Mouse (Mus musculus) stomach, embryonic 15.5 days (tissue): ENCODE measurements at regions not wholly inside any gene's neighbourhood (a gene's known extent, or its start where the extent isn't known, plus 50 kb on each side); places are given as distances from the start of the nearest gene placed in this dataset.
A peak's percentile ranks its signal among the peaks of the same experiment; 100 is the strongest.
"Not testable (repeated sequence)": the region's sequence is repeated elsewhere in the genome, so short reads cannot be mapped to it uniquely, and the experiment has no call there.

Source experiments
- ATAC-seq: fragments of 200-750 bp; cut with Nextera tagmentation; 2 replicates; pipeline ENCODE4 v1.8.0; 2017; ENCODE audit warnings: low read depth, moderate number of reproducible peaks, moderate TSS enrichment; ENCODE audit not compliant: insufficient read depth, low FRiP score
- H3K27ac ChIP-seq: fragments of 300-500 bp; sonication (generic); 2 replicates; pipeline ENCODE4 v1.5.1; 2015; ENCODE audit warnings: mild to moderate bottlenecking, inconsistent platforms
- H3K27me3 ChIP-seq: fragments of 300-500 bp; sonication (generic); replicated peaks from 2 replicates; pipeline ENCODE4 v1.6.1; 2015; ENCODE audit warnings: inconsistent platforms
- H3K36me3 ChIP-seq: fragments of 300-500 bp; sonication (generic); 2 replicates; pipeline ENCODE4 v1.6.1; 2015; ENCODE audit warnings: inconsistent platforms
- H3K4me1 ChIP-seq: fragments of 300-500 bp; sonication (generic); 2 replicates; pipeline ENCODE4 v1.6.1; 2015; ENCODE audit warnings: inconsistent platforms
- H3K4me2 ChIP-seq: fragments of 300-500 bp; sonication (generic); 2 replicates; pipeline ENCODE4 v1.6.1; 2015; ENCODE audit warnings: mild to moderate bottlenecking, inconsistent platforms
- H3K4me3 ChIP-seq: fragments of 300-500 bp; sonication (generic); replicated peaks from 2 replicates; pipeline ENCODE4 v1.5.1; 2015; ENCODE audit warnings: inconsistent platforms
- H3K9ac ChIP-seq: fragments of 300-500 bp; sonication (generic); 2 replicates; pipeline ENCODE4 v1.6.1; 2015; ENCODE audit warnings: inconsistent platforms
- H3K9me3 ChIP-seq: fragments of 300-500 bp; sonication (generic); 2 replicates; pipeline ENCODE4 v1.6.1; 2016; ENCODE audit warnings: inconsistent platforms
- WGBS: fragments of 180-500 bp; shearing (Covaris S2); methylation state at CpG from one replicate; pipeline ENCODE4 v1.1.7; 2015; 5-methylcytosine and 5-hydroxymethylcytosine counted together

DNA sequence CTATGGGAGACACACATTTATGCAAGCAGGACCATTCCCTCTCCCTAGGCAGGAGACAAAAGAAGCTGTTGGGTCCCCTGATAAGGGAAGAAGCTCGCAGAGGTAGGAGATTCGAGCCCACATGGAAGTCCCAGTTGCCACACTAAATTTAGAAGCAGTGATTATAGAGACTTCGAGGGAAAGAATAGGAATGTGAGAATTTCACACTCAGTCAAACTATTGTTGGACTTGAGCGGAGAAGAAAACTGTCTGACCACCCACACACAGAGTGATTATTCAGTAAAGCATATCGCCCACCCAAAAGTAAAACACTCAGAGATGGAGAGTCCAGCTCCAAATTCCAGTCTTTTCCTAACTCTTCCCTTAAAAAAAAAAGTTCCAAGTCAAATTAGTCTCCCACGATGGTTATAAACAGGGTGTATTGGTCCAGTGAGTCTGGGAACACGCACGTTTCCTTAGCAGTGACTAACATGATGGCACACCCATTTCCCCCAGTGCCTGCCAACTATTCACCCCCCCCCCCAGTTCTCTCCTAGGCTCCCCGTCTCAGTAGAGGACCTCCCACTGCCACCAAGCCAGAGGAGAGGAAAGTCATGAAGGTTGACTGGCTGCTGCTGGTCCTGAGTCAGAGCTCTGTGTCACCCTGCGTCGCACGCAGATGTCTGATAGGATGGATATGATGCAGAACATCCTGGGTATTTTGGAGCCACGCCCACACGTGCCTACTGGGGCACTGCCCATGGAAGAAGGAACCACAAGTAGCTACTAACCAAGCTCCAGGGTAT, 120.1 kb downstream of the Tcp10c start:
- no peak for ATAC-seq
- no peak overlapping the region for H3K4me3 ChIP-seq
- H3K27ac ChIP-seq: no peak overlapping the region
- no peaks in the 10 kb centered on the region for H3K36me3 ChIP-seq
- no peak overlapping the region for H3K4me2 ChIP-seq
- no peak overlapping the region for H3K9ac ChIP-seq
- H3K9me3 ChIP-seq: no peaks in the 10 kb centered on the region
- WGBS: 62% methylated on average over 14 of the region's 14 CpGs
- H3K27me3 ChIP-seq: no peaks in the 10 kb centered on the region
- no peaks in the 10 kb centered on the region for H3K4me1 ChIP-seq

- no peaks in the 10 kb centered on the region for H3K4me1 ChIP-seq
- H3K4me3 ChIP-seq: no peak overlapping the region
- H3K4me2 ChIP-seq: no peak overlapping the region
- no peaks in the 10 kb centered on the region for H3K36me3 ChIP-seq
- ATAC-seq: no peak
- no peak overlapping the region for H3K9ac ChIP-seq
- H3K27me3 ChIP-seq: no peaks in the 10 kb centered on the region
- H3K27ac ChIP-seq: no peak overlapping the region
- 40% methylated on average over 5 of the region's 5 CpGs for WGBS
- no peaks in the 10 kb centered on the region for H3K9me3 ChIP-seq
Measured at GRCm38 (mm10) chr17:13478866-13479571, 124.6 kb downstream of the Tcp10c start.

GRCm38 (mm10) chr17:13479572-13480063, 125.2 kb downstream of the Tcp10c start:
- Histone ChIP-seq H3K36me3 (no peaks in the 10 kb centered on the region), H3K4me2 (no peak overlapping the region), H3K27me3 (no peaks in the 10 kb centered on the region), H3K9me3 (no peaks in the 10 kb centered on the region), H3K4me1 (no peaks in the 10 kb centered on the region), H3K9ac (no peak overlapping the region), H3K27ac (no peak overlapping the region), H3K4me3 (no peak overlapping the region)
- WGBS: 26% methylated on average over 10 of the region's 12 CpGs
- no peak for ATAC-seq

DNA sequence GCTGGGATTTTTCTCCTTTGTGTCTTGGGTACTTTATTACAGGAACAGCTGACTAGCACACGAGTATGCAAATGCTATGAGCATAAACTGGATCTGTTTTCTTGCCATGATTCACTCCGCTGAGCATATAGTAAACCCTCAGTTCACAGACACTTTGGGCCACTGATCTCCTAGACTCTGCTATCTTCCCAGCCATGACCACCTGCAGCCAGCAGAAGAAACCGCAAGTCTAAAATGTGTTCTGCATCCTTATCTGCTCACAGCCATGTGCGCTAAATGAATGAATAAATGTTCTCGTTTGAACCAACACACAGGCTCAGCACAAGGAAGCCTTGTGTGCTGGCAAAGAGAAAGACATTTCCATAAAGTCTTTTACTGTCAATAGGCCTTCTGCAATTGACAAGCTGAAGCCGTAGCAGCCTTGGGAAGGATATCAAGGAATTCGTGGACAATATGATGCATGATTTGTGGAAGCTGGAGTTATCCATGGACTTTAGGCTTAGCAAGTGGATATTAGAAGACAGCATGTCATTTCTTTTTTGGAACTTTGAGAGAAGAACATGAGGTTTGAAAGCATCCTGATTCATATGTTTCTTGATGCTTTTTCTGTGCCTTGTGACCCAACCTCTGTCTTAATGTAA, 127.2 kb downstream of the Tcp10c start:
- 78% methylated on average over 7 of the region's 7 CpGs for WGBS
- no peak for ATAC-seq
- H3K27me3 ChIP-seq: no peaks in the 10 kb centered on the region
- no peak overlapping the region for H3K4me3 ChIP-seq
- no peak overlapping the region for H3K9ac ChIP-seq
- H3K4me1 ChIP-seq: no peaks in the 10 kb centered on the region
- H3K4me2 ChIP-seq: no peak overlapping the region
- no peak overlapping the region for H3K27ac ChIP-seq
- H3K36me3 ChIP-seq: no peaks in the 10 kb centered on the region
- H3K9me3 ChIP-seq: no peaks in the 10 kb centered on the region

- H3K4me3 ChIP-seq: no peak overlapping the region
- no peak for ATAC-seq
- H3K4me1 ChIP-seq: no peaks in the 10 kb centered on the region
- WGBS: 81% methylated on average over 3 of the region's 3 CpGs
- H3K4me2 ChIP-seq: no peak overlapping the region
- no peaks in the 10 kb centered on the region for H3K36me3 ChIP-seq
- H3K27me3 ChIP-seq: no peaks in the 10 kb centered on the region
- no peak overlapping the region for H3K27ac ChIP-seq
- H3K9me3 ChIP-seq: no peaks in the 10 kb centered on the region
- H3K9ac ChIP-seq: no peak overlapping the region
Measured at GRCm38 (mm10) chr17:13482136-13482535, 127.8 kb downstream of the Tcp10c start.

DNA sequence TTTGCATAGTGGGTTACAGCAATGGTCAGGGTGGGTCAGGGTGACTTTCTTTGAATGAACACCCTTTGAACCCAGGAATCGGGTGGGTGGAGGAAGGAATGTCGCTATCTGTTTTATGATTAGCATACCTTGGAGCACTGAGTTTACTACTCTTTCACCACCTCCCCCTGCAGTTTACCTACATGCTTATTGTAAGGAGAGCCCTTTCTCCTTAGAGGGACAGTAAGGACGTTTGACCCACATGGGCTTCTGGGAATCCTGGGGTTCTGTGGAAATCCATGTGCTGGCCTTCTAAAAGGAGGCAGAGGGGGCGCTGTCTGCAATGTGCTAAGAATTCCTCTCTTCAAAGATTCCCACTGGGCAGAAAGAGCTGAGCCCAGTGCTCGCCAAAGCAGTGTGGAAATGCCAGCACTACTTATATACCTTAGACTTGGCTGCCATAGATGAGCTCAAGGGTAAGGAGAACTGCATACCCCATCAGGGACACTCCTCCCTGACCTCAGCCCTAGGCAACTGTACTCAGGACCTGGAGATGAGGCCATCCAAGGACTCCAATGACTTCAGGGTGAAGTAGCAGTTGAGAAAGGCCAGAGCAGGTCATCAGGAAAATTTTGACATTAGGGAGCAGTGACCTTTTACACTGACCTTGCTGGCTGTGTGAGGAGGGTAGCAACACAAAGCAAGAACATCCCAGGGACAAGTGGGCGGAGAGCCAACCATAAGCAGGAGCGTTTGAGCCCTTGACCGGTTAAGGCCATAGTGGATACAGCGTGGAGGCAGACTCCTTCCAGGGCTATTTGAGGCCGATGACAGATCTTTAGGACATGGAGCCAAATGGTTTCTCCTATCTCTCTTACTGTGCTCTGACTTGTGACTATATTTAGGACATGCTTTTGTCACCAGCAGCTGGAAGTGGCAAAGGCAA, 133.2 kb downstream of the Tcp10c start:
- no peak overlapping the region for H3K27ac ChIP-seq
- no peak overlapping the region for H3K4me2 ChIP-seq
- no peaks in the 10 kb centered on the region for H3K9me3 ChIP-seq
- no peak overlapping the region for H3K4me3 ChIP-seq
- H3K9ac ChIP-seq: no peak overlapping the region
- 79% methylated on average over 10 of the region's 10 CpGs for WGBS
- no peaks in the 10 kb centered on the region for H3K36me3 ChIP-seq
- 0 out of 2 replicates have a peak, but pooled peaks cover 2% of the 10 kb centered on the region for H3K4me1 ChIP-seq
- no peaks in the 10 kb centered on the region for H3K27me3 ChIP-seq
- ATAC-seq: no peak

DNA sequence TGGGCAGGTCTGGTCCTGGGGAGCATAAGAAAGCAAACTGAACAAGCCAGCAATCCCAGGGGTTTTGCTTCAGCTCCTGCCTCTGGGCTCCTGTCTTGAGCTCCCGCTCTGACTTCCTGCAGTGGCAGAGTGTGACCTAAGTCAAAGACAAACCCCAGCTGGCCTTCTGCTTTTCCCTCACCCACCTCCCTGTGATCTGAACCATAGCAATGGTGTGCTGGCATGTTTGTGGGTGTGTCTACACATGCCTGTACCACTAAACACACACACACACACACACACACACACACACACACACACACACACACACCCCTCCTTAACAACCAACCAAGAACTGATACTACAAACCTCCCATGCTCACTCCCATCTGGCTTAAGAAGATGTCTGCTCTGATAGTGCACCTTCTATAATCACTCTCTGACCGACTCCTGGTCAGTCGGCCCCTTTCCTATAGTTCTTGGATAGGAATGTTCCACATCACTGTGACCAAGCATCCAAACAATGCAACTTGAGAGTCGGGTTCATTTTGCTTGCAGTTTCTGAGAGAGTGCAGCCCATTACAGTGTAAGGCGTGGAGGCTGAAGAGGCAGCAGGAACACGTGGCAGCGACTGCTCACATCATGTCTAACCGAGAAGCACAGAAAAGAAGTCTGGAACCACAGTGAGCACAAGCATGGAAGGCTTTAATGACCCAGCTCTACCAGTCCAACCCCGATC, 134.4 kb downstream of the Tcp10c start:
- 59% methylated on average over 9 of the region's 9 CpGs for WGBS
- no peak overlapping the region for H3K4me3 ChIP-seq
- 0 out of 2 replicates have a peak, but pooled peaks cover 2% of the 10 kb centered on the region for H3K4me1 ChIP-seq
- no peak overlapping the region for H3K27ac ChIP-seq
- no peak for ATAC-seq
- no peak overlapping the region for H3K4me2 ChIP-seq
- H3K9ac ChIP-seq: no peak overlapping the region
- H3K27me3 ChIP-seq: no peaks in the 10 kb centered on the region
- no peaks in the 10 kb centered on the region for H3K36me3 ChIP-seq
- no peaks in the 10 kb centered on the region for H3K9me3 ChIP-seq

DNA sequence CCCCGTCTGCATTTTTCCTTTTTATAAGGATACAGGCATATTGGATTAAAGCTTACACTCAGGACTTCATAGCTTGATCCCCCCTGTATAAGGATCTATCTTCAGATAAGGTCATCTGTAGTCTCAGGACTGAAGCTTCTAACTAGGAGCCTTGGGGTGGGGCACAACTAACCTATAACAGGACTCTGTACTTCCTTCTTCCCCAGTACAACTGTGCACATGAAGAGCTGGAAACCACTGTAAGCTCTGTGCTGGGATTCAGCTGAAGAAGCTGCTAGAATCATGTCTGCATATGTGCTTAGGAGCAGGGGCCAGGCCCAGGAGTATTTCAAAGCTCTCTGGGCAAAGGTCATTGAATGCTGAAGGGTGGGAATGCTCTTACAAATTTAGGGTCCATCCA, 137.9 kb downstream of the Tcp10c start:
- not testable (repeated sequence) for H3K4me2 ChIP-seq, H3K9me3 ChIP-seq, H3K4me3 ChIP-seq, H3K27me3 ChIP-seq, H3K36me3 ChIP-seq, ATAC-seq, H3K27ac ChIP-seq, H3K4me1 ChIP-seq, H3K9ac ChIP-seq
- WGBS: 84% methylated on average over 1 of the region's 1 CpGs

GRCm38 (mm10) chr17:13492649-13493277, 138.4 kb downstream of the Tcp10c start:
- not testable (repeated sequence) for H3K4me3 ChIP-seq, H3K27ac ChIP-seq, H3K9me3 ChIP-seq, H3K27me3 ChIP-seq, H3K4me1 ChIP-seq, H3K9ac ChIP-seq, H3K36me3 ChIP-seq, H3K4me2 ChIP-seq
- 20% methylated on average over 4 of the region's 7 CpGs for WGBS
- peak; percentile 51 for ATAC-seq

- H3K27me3 ChIP-seq, H3K36me3 ChIP-seq, H3K4me3 ChIP-seq, H3K4me1 ChIP-seq, H3K9ac ChIP-seq, H3K4me2 ChIP-seq, ATAC-seq, H3K9me3 ChIP-seq, H3K27ac ChIP-seq: not testable (repeated sequence)
- WGBS: 86% methylated on average over 3 of the region's 3 CpGs
Measured at GRCm38 (mm10) chr17:13493866-13494265, 139.5 kb downstream of the Tcp10c start.

- not testable (repeated sequence) for H3K4me3 ChIP-seq, H3K27ac ChIP-seq, H3K9me3 ChIP-seq
Measured at GRCm38 (mm10) chr17:13494475-13494874, 140.1 kb downstream of the Tcp10c start.

More at GRCm38 (mm10) chr17:13494475-13494874, 140.1 kb downstream of the Tcp10c start:
- not testable (repeated sequence) for H3K4me1 ChIP-seq, H3K4me2 ChIP-seq, H3K27me3 ChIP-seq, H3K36me3 ChIP-seq, H3K9ac ChIP-seq, ATAC-seq
- WGBS: no CpG with 5 or more reads among the region's 1 CpGs
